Mouse (Mus musculus): ENCODE results near the gene Brip1.

GRCm38 (mm10) chr11:86028034-86028433, 173.0 kb downstream of the Brip1 start:
- no peak for TF ChIP-seq CTCF (IDR thresholded peaks at IDR 0.05; ENCODE audit: insufficient read depth, low read length)
- no peak for TF ChIP-seq POLR2A (IDR thresholded peaks at IDR 0.05; ENCODE audit: borderline replicate concordance, extremely low read depth, low read depth, low read length)
